Mouse (Mus musculus) forebrain, embryonic 14.5 days (tissue): ENCODE data around the gene Micall1. TPM values are rescaled to one million over a fixed set of nuclear protein-coding genes. Genes with fewer than 3 reads are reported as not detected.

Experiments
- ATAC-seq: fragments of 200-750 bp; cut with Nextera tagmentation; 2 replicates; pipeline ENCODE4 v1.8.0; 2017; ENCODE audit warnings: mild to moderate bottlenecking, moderate library complexity
- DNase-seq: peaks from one replicate; pipeline ENCODE4 v3.0.0-alpha.2; 2015; ENCODE audit warnings: low spot score
- H3K27ac ChIP-seq: fragments of 300-500 bp; sonication (generic); 2 replicates; pipeline ENCODE4 v1.5.1; 2014; ENCODE audit warnings: low read depth, mild to moderate bottlenecking, control low read depth, low read length, moderate library complexity
- H3K27me3 ChIP-seq: fragments of 300-500 bp; sonication (generic); replicated peaks from 2 replicates; pipeline ENCODE4 v1.6.1; 2014; ENCODE audit warnings: low read length, control low read depth, mixed read lengths; ENCODE audit not compliant: control insufficient read depth, insufficient read depth
- H3K36me3 ChIP-seq: fragments of 300-500 bp; sonication (generic); 2 replicates; pipeline ENCODE4 v1.6.1; 2014; ENCODE audit warnings: low read length, control low read depth; ENCODE audit not compliant: control insufficient read depth, insufficient read depth
- H3K4me1 ChIP-seq: fragments of 300-500 bp; sonication (generic); 2 replicates; pipeline ENCODE4 v1.6.1; 2014; ENCODE audit warnings: antibody characterized with exemption, low read length, control low read depth; ENCODE audit not compliant: control insufficient read depth, insufficient read depth
- H3K4me2 ChIP-seq: fragments of 300-500 bp; sonication (generic); 2 replicates; pipeline ENCODE4 v1.6.1; 2014; ENCODE audit warnings: mild to moderate bottlenecking, control low read depth, low read length
- H3K4me3 ChIP-seq: fragments of 300-500 bp; sonication (generic); 2 replicates; pipeline ENCODE4 v1.5.1; 2014; ENCODE audit warnings: low read depth, low read length, control low read depth
- H3K9ac ChIP-seq: fragments of 300-500 bp; sonication (generic); 2 replicates; pipeline ENCODE4 v1.6.1; 2014; ENCODE audit warnings: mild to moderate bottlenecking, low read length, control low read depth, moderate library complexity
- H3K9me3 ChIP-seq: fragments of 300-500 bp; sonication (generic); replicated peaks from 2 replicates; pipeline ENCODE4 v1.6.1; 2016; ENCODE audit warnings: low read length, control low read depth, mixed read lengths; ENCODE audit not compliant: control insufficient read depth
- WGBS: fragments of 180-500 bp; shearing (Covaris S2); extraction: QIAGEN DNeasy Blood & Tissue Kit; methylation state at CpG from one replicate; pipeline ENCODE4 v1.1.7; 2014; 5-methylcytosine and 5-hydroxymethylcytosine counted together
- polyA plus RNA-seq: library from polyadenylated mRNA; unstranded; fragments of >200 nt; fragmentation: Nextera tagmentation; extraction: Ambion mirVana; gene quantifications from 2 replicates; pipeline ENCODE4 v1.2.1, GENCODE M21; 2014

The Micall1 gene
- polyA plus RNA-seq, 1 experiment from 2014 or later, result 5.7 TPM

GRCm38 (mm10) chr15:79101531-79101930 lies 7.2 kb upstream of the Micall1 start:
- H3K9me3 ChIP-seq, result no peaks in the 10 kb centered on the region
- no peaks in the 10 kb centered on the region for H3K4me1 ChIP-seq
- DNase-seq, result no peak
- no peak for ATAC-seq
- H3K4me3 ChIP-seq, result no peak overlapping the region
- H3K27ac ChIP-seq, result no peak overlapping the region
- H3K36me3 ChIP-seq, result no peaks in the 10 kb centered on the region
- no peak overlapping the region for H3K9ac ChIP-seq
- no peak overlapping the region for H3K4me2 ChIP-seq
- no peaks in the 10 kb centered on the region for H3K27me3 ChIP-seq

GRCm38 (mm10) chr15:79103264-79103663 lies 5.4 kb upstream of the Micall1 start:
- Histone ChIP-seq H3K4me1 (peaks cover 4% of the 10 kb centered on the region; the same call in 1 of the 2 replicates), H3K4me2 (no peak overlapping the region), H3K9ac (no peak overlapping the region), H3K36me3 (no peaks in the 10 kb centered on the region), H3K4me3 (no peak overlapping the region), H3K27ac (no peak overlapping the region), H3K27me3 (no peaks in the 10 kb centered on the region), H3K9me3 (no peaks in the 10 kb centered on the region)
- ATAC-seq (no peak), DNase-seq (no peak)
- WGBS, result 65% methylated on average over 10 of the region's 10 CpGs

GRCm38 (mm10) chr15:79105804-79106203 lies 2.9 kb upstream of the Micall1 start:
- no peak overlapping the region for H3K4me2 ChIP-seq
- peaks cover 19% of the 10 kb centered on the region for H3K4me1 ChIP-seq
- H3K27ac ChIP-seq, result no peak overlapping the region
- ATAC-seq, result no peak
- no peaks in the 10 kb centered on the region for H3K9me3 ChIP-seq
- H3K9ac ChIP-seq, result no peak overlapping the region
- no peaks in the 10 kb centered on the region for H3K36me3 ChIP-seq
- WGBS, result 54% methylated on average over 2 of the region's 2 CpGs
- DNase-seq, result no peak
- no peaks in the 10 kb centered on the region for H3K27me3 ChIP-seq
- H3K4me3 ChIP-seq, result no peak overlapping the region

GRCm38 (mm10) chr15:79107966-79108365 lies 732 bp upstream of the Micall1 start:
- ATAC-seq, result no peak
- 17% methylated on average over 7 of the region's 7 CpGs for WGBS
- H3K4me1 ChIP-seq, result peaks cover 19% of the 10 kb centered on the region
- no peak overlapping the region for H3K9ac ChIP-seq
- no peaks in the 10 kb centered on the region for H3K9me3 ChIP-seq
- no peaks in the 10 kb centered on the region for H3K27me3 ChIP-seq
- H3K4me2 ChIP-seq, result peak overlapping the region; percentile 97
- no peak for DNase-seq
- 0 out of 2 replicates have a peak overlapping the region, but pooled peaks have one; percentile 2 for H3K27ac ChIP-seq
- H3K4me3 ChIP-seq, result peak overlapping the region; percentile 82
- no peaks in the 10 kb centered on the region; the same call in 1 of the 2 replicates for H3K36me3 ChIP-seq

- peak; percentile 12 for DNase-seq
- no peak for ATAC-seq
- peak overlapping the region; percentile 93 for H3K9ac ChIP-seq
- H3K4me2 ChIP-seq, result peak overlapping the region; percentile 97
- no peaks in the 10 kb centered on the region for H3K27me3 ChIP-seq
- no peaks in the 10 kb centered on the region for H3K9me3 ChIP-seq
- peak overlapping the region; percentile 82 for H3K4me3 ChIP-seq
- 0% methylated on average over 46 of the region's 46 CpGs for WGBS
- H3K27ac ChIP-seq, result peak overlapping the region; percentile 33; the same call in 1 of the 2 replicates
- peaks cover 19% of the 10 kb centered on the region for H3K4me1 ChIP-seq
- no peaks in the 10 kb centered on the region; the same call in 1 of the 2 replicates for H3K36me3 ChIP-seq
Observed at GRCm38 (mm10) chr15:79109321-79109934, 730 bp downstream of the Micall1 start.

- 13% methylated on average over 9 of the region's 9 CpGs for WGBS
- Histone ChIP-seq H3K27me3 (no peaks in the 10 kb centered on the region), H3K4me1 (peaks cover 19% of the 10 kb centered on the region), H3K9ac (peak overlapping the region; percentile 93), H3K4me3 (peak overlapping the region; percentile 82), H3K4me2 (peak overlapping the region; percentile 97), H3K36me3 (peaks cover 2% of the 10 kb centered on the region; the same call in 1 of the 2 replicates), H3K27ac (no peak overlapping the region), H3K9me3 (no peaks in the 10 kb centered on the region)
- ATAC-seq (no peak), DNase-seq (no peak)
Observed at GRCm38 (mm10) chr15:79110031-79110430, 1.3 kb downstream of the Micall1 start.

- Histone ChIP-seq H3K9ac (no peak overlapping the region; the same call in 1 of the 2 replicates), H3K27me3 (no peaks in the 10 kb centered on the region), H3K4me3 (peak overlapping the region; percentile 82), H3K9me3 (no peaks in the 10 kb centered on the region), H3K4me1 (peaks cover 19% of the 10 kb centered on the region), H3K27ac (no peak overlapping the region), H3K4me2 (peak overlapping the region; percentile 97), H3K36me3 (peaks cover 7% of the 10 kb centered on the region; the same call in 1 of the 2 replicates)
- DNase-seq, result no peak
- 51% methylated on average over 2 of the region's 2 CpGs for WGBS
- no peak for ATAC-seq
Observed at GRCm38 (mm10) chr15:79110528-79110927, 1.8 kb downstream of the Micall1 start.

GRCm38 (mm10) chr15:79111774-79112173 lies 3.1 kb downstream of the Micall1 start:
- H3K9ac ChIP-seq, result no peak overlapping the region

GRCm38 (mm10) chr15:79115276-79115675 lies 6.6 kb downstream of the Micall1 start:
- no peak overlapping the region for H3K4me2 ChIP-seq
- WGBS, result 73% methylated on average over 5 of the region's 5 CpGs
- ATAC-seq (no peak), DNase-seq (no peak)
- H3K4me1 ChIP-seq, result peaks cover 6% of the 10 kb centered on the region
- no peak overlapping the region for H3K4me3 ChIP-seq
- no peaks in the 10 kb centered on the region for H3K27me3 ChIP-seq
- peaks cover 21% of the 10 kb centered on the region; the same call in 1 of the 2 replicates for H3K36me3 ChIP-seq
- H3K27ac ChIP-seq, result no peak overlapping the region
- H3K9ac ChIP-seq, result no peak overlapping the region
- no peaks in the 10 kb centered on the region for H3K9me3 ChIP-seq

More at GRCm38 (mm10) chr15:79111774-79112173, 3.1 kb downstream of the Micall1 start:
- WGBS, result 76% methylated on average over 4 of the region's 4 CpGs
- ATAC-seq, result no peak
- no peak overlapping the region for H3K27ac ChIP-seq
- peak; percentile 37 for DNase-seq
- peaks cover 19% of the 10 kb centered on the region for H3K4me1 ChIP-seq
- no peak overlapping the region for H3K4me2 ChIP-seq
- no peaks in the 10 kb centered on the region for H3K9me3 ChIP-seq
- H3K36me3 ChIP-seq, result peaks cover 15% of the 10 kb centered on the region; the same call in 1 of the 2 replicates
- no peaks in the 10 kb centered on the region for H3K27me3 ChIP-seq
- no peak overlapping the region for H3K4me3 ChIP-seq
